Mouse (Mus musculus): ENCODE measurements around the gene Traf3. TPM values are rescaled to one million over a fixed set of nuclear protein-coding genes. Genes with fewer than 3 reads are reported as not detected.

Traf3 gene
- polyA plus RNA-seq, 1 experiment: not detected

GRCm38 (mm10) chr12:111234383-111234782 is 68.2 kb downstream of the Traf3 start:
- Histone ChIP-seq H3K4me3 (ENCODE audit: insufficient read depth, low read depth, low read length) (no peak overlapping the region), H3K4me1 (ENCODE audit: control insufficient read depth, insufficient read depth, low read length) (peaks cover 7% of the 10 kb centered on the region), H3K27ac (ENCODE audit: insufficient read depth, low read depth, low read length) (no peak overlapping the region)
- 93% methylated on average over 9 of the region's 9 CpGs for WGBS
- no peak for TF ChIP-seq POLR2A (IDR thresholded peaks at IDR 0.05; ENCODE audit: insufficient read depth, low read depth, low read length)
- no peak for TF ChIP-seq CTCF (IDR thresholded peaks at IDR 0.05; ENCODE audit: insufficient read depth, low read depth, low read length)

- no peak overlapping the region for H3K27ac ChIP-seq (ENCODE audit: insufficient read depth, low read depth, low read length)
- 96% methylated on average over 6 of the region's 6 CpGs for WGBS
- H3K4me1 ChIP-seq (ENCODE audit: control insufficient read depth, insufficient read depth, low read length): peaks cover 11% of the 10 kb centered on the region
- TF ChIP-seq CTCF (IDR thresholded peaks at IDR 0.05; ENCODE audit: insufficient read depth, low read depth, low read length) (no peak), POLR2A (IDR thresholded peaks at IDR 0.05; ENCODE audit: insufficient read depth, low read depth, low read length) (no peak)
- H3K4me3 ChIP-seq (ENCODE audit: insufficient read depth, low read depth, low read length): no peak overlapping the region
Observed at GRCm38 (mm10) chr12:111235631-111236030, 69.5 kb downstream of the Traf3 start.

GRCm38 (mm10) chr12:111237611-111238188 is 71.5 kb downstream of the Traf3 start:
- TF ChIP-seq POLR2A (IDR thresholded peaks at IDR 0.05; ENCODE audit: insufficient read depth, low read depth, low read length) (no peak), CTCF (IDR thresholded peaks at IDR 0.05; ENCODE audit: insufficient read depth, low read depth, low read length) (no peak)

GRCm38 (mm10) chr12:111238345-111238744 is 72.2 kb downstream of the Traf3 start:
- Histone ChIP-seq H3K27ac (ENCODE audit: insufficient read depth, low read depth, low read length) (no peak overlapping the region), H3K4me3 (ENCODE audit: insufficient read depth, low read depth, low read length) (no peak overlapping the region), H3K4me1 (ENCODE audit: control insufficient read depth, insufficient read depth, low read length) (peaks cover 11% of the 10 kb centered on the region)
- 94% methylated on average over 5 of the region's 5 CpGs for WGBS
- no peak for TF ChIP-seq CTCF (IDR thresholded peaks at IDR 0.05; ENCODE audit: insufficient read depth, low read depth, low read length)
- no peak for TF ChIP-seq POLR2A (IDR thresholded peaks at IDR 0.05; ENCODE audit: insufficient read depth, low read depth, low read length)

More at GRCm38 (mm10) chr12:111237611-111238188, 71.5 kb downstream of the Traf3 start:
- no peak overlapping the region for H3K27ac ChIP-seq (ENCODE audit: insufficient read depth, low read depth, low read length)
- WGBS: over 99% methylated on average over 16 of the region's 16 CpGs
- no peak overlapping the region for H3K4me3 ChIP-seq (ENCODE audit: insufficient read depth, low read depth, low read length)
- H3K4me1 ChIP-seq (ENCODE audit: control insufficient read depth, insufficient read depth, low read length): peaks cover 11% of the 10 kb centered on the region

GRCm38 (mm10) chr12:111238778-111239177 is 72.6 kb downstream of the Traf3 start:
- 41% methylated on average over 4 of the region's 4 CpGs for WGBS
- no peak overlapping the region for H3K27ac ChIP-seq (ENCODE audit: insufficient read depth, low read depth, low read length)
- no peak overlapping the region for H3K4me3 ChIP-seq (ENCODE audit: insufficient read depth, low read depth, low read length)
- TF ChIP-seq POLR2A (IDR thresholded peaks at IDR 0.05; ENCODE audit: insufficient read depth, low read depth, low read length) (no peak), CTCF (IDR thresholded peaks at IDR 0.05; ENCODE audit: insufficient read depth, low read depth, low read length) (no peak)
- peaks cover 11% of the 10 kb centered on the region for H3K4me1 ChIP-seq (ENCODE audit: control insufficient read depth, insufficient read depth, low read length)

- H3K27ac ChIP-seq (ENCODE audit: insufficient read depth, low read depth, low read length): no peak overlapping the region
- peaks cover 11% of the 10 kb centered on the region for H3K4me1 ChIP-seq (ENCODE audit: control insufficient read depth, insufficient read depth, low read length)
- TF ChIP-seq POLR2A (IDR thresholded peaks at IDR 0.05; ENCODE audit: insufficient read depth, low read depth, low read length) (no peak), CTCF (IDR thresholded peaks at IDR 0.05; ENCODE audit: insufficient read depth, low read depth, low read length) (no peak)
- no peak overlapping the region for H3K4me3 ChIP-seq (ENCODE audit: insufficient read depth, low read depth, low read length)
- WGBS: 83% methylated on average over 10 of the region's 10 CpGs
Observed at GRCm38 (mm10) chr12:111239930-111240329, 73.8 kb downstream of the Traf3 start.

GRCm38 (mm10) chr12:111241916-111242315 is 75.7 kb downstream of the Traf3 start:
- WGBS: 98% methylated on average over 6 of the region's 6 CpGs
- peaks cover 11% of the 10 kb centered on the region for H3K4me1 ChIP-seq (ENCODE audit: control insufficient read depth, insufficient read depth, low read length)
- TF ChIP-seq POLR2A (IDR thresholded peaks at IDR 0.05; ENCODE audit: insufficient read depth, low read depth, low read length) (no peak), CTCF (IDR thresholded peaks at IDR 0.05; ENCODE audit: insufficient read depth, low read depth, low read length) (no peak)
- H3K27ac ChIP-seq (ENCODE audit: insufficient read depth, low read depth, low read length): no peak overlapping the region
- H3K4me3 ChIP-seq (ENCODE audit: insufficient read depth, low read depth, low read length): no peak overlapping the region

- Histone ChIP-seq H3K4me1 (ENCODE audit: control insufficient read depth, insufficient read depth, low read length) (peaks cover 11% of the 10 kb centered on the region), H3K4me3 (ENCODE audit: insufficient read depth, low read depth, low read length) (no peak overlapping the region), H3K27ac (ENCODE audit: insufficient read depth, low read depth, low read length) (no peak overlapping the region)
- WGBS: 97% methylated on average over 5 of the region's 5 CpGs
- TF ChIP-seq POLR2A (IDR thresholded peaks at IDR 0.05; ENCODE audit: insufficient read depth, low read depth, low read length) (no peak), CTCF (IDR thresholded peaks at IDR 0.05; ENCODE audit: insufficient read depth, low read depth, low read length) (no peak)
Observed at GRCm38 (mm10) chr12:111242346-111242745, 76.2 kb downstream of the Traf3 start.

- 97% methylated on average over 12 of the region's 12 CpGs for WGBS
- no peak overlapping the region for H3K27ac ChIP-seq (ENCODE audit: insufficient read depth, low read depth, low read length)
- no peak overlapping the region for H3K4me3 ChIP-seq (ENCODE audit: insufficient read depth, low read depth, low read length)
- no peak for TF ChIP-seq CTCF (IDR thresholded peaks at IDR 0.05; ENCODE audit: insufficient read depth, low read depth, low read length)
- no peak for TF ChIP-seq POLR2A (IDR thresholded peaks at IDR 0.05; ENCODE audit: insufficient read depth, low read depth, low read length)
- 0 out of 2 replicates have a peak, but pooled peaks cover 4% of the 10 kb centered on the region for H3K4me1 ChIP-seq (ENCODE audit: control insufficient read depth, insufficient read depth, low read length)
Observed at GRCm38 (mm10) chr12:111243733-111244132, 77.6 kb downstream of the Traf3 start.

Data from olfactory bulb, adult 2 months (tissue).